Mouse (Mus musculus) frontal cortex, postnatal 14 days (tissue): ENCODE data around the gene Tlx3.
A peak's percentile ranks its signal among the peaks of the same experiment; 100 is the strongest.

Experiments
- DNase-seq, 2 experiments: peaks; one replicate each; pipeline ENCODE4 v3.0.0; 2022; ENCODE audit warnings: low spot score in 2 of 2

The Tlx3 gene

GRCm38 (mm10) chr11:33197133-33197514 is 6.3 kb downstream of the Tlx3 start:
- DNase-seq, result no peak

- no peak for DNase-seq
Measured at GRCm38 (mm10) chr11:33196447-33197132, 6.8 kb downstream of the Tlx3 start.

- DNase-seq, result no peak
Measured at GRCm38 (mm10) chr11:33195531-33196446, 7.6 kb downstream of the Tlx3 start.

GRCm38 (mm10) chr11:33195061-33195460 is 8.3 kb downstream of the Tlx3 start:
- no peak for DNase-seq

GRCm38 (mm10) chr11:33193695-33194094 is 9.7 kb downstream of the Tlx3 start:
- DNase-seq, result no peak

- no peak for DNase-seq
Measured at GRCm38 (mm10) chr11:33181804-33182203, 21.6 kb downstream of the Tlx3 start.

- DNase-seq, result no peak
Measured at GRCm38 (mm10) chr11:33180701-33181116, 22.7 kb downstream of the Tlx3 start.

- DNase-seq, result no peak
Measured at GRCm38 (mm10) chr11:33179802-33180201, 23.6 kb downstream of the Tlx3 start.

- DNase-seq, result peak in 1 of 2 experiments; percentile 38
Measured at GRCm38 (mm10) chr11:33176525-33177245, 26.7 kb downstream of the Tlx3 start.

GRCm38 (mm10) chr11:33175768-33176167 is 27.6 kb downstream of the Tlx3 start:
- no peak for DNase-seq

- peak in 1 of 2 experiments; percentile 39 for DNase-seq
Measured at GRCm38 (mm10) chr11:33170489-33170888, 32.9 kb downstream of the Tlx3 start.

GRCm38 (mm10) chr11:33162998-33163506 is 40.3 kb downstream of the Tlx3 start, which contains the start of gene Npm1:
TSS of gene Npm1 (minus strand) at chr11:33163206.
- DNase-seq, result peak; percentile 99

GRCm38 (mm10) chr11:33162211-33162997 is 41.0 kb downstream of the Tlx3 start:
- peak; percentile 42 to 62 for DNase-seq

GRCm38 (mm10) chr11:33159741-33160140 is 43.6 kb downstream of the Tlx3 start:
- DNase-seq, result no peak

GRCm38 (mm10) chr11:33157453-33158196 is 45.8 kb downstream of the Tlx3 start:
- no peak for DNase-seq

GRCm38 (mm10) chr11:33156436-33157015 is 46.9 kb downstream of the Tlx3 start:
- DNase-seq, result no peak

GRCm38 (mm10) chr11:33154459-33154858 is 48.9 kb downstream of the Tlx3 start:
- DNase-seq, result no peak

GRCm38 (mm10) chr11:33152997-33153396 is 50.4 kb downstream of the Tlx3 start:
- DNase-seq, result no peak

GRCm38 (mm10) chr11:33151780-33152145 is 51.6 kb downstream of the Tlx3 start:
- DNase-seq, result no peak
